Mouse (Mus musculus) fibroblast of lung, adult 2 months (primary cell): Measurements from ENCODE around the gene Brwd3.

Experiments used
- DNase-seq: peaks from one replicate; pipeline ENCODE4 v3.0.0-alpha.2; 2011; ENCODE audit warnings: low read depth

Brwd3 gene

DNA sequence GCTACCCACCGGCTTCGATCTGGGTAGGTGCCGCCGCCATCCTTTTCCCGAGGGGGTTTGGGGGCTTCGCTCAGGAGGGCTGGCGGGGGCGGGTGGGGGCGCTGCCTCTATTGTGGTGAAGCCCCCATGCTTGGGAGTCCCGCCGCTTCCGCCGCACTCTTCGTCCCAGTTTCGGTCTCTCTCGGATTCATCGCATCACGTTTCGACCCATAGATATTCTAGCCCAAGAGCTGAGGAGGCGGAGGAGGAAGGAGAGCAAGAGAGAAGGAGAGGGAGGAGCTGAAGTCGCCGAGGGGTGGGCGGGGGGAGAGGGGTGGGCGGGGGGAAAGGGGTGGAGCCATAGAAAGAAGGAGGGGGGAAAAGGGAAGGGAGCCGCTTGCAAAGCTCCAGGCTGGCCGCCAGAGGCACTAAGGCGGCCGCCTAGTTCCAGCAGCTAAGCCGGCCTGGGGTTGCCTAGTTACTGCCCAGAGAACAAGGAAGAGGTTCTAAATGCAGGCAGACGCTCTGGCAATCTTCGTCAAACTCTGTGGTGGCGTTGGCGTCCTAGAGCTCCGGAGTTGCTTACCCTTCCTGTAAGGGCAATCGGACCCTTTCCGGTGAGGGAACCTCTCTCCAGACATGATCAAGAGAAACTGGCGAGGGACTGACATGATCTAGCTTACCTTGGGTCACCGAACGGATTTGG is at the start of gene Brwd3:
Brwd3 (minus strand) TSS at position 283 of the 685 bp plus-strand sequence.
- peak; percentile 81 for DNase-seq

DNA sequence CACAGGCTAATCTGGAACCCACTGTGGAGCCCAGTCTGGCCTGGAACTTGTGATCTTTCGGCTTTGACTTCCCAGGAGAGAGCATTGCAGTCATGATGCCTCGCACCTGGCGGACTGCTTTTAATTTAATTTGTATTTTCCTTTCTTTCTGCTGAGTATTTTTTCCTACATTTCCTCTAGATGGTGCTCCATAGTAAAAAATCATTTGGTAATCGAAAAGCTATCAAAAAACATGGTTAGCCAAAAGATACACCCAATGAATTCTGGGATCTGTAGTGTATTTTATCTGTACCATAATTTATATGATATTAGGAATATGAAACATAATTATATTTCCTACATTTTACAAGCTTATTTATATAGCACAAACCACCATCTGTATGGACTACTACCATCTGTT is 28.5 kb upstream of the Brwd3 start:
- no peak for DNase-seq

DNA sequence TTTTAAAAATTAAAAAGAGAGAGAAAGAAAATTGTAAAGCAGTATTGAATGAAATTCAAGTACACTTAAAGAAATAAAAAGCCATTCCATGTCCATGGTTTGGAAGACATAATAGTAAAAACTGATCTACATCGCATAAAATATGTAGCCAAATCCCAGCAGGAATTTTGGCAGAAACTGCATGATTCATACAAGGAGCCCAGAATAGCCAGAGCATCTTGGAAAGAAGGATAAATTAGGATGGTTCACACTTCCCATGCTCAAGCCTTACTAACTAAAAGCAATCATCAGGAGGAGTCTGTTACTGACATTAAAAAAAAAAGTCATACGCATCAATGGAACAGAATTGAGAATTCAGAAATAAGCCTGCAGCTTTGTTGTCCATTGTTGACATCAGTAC is 8.5 kb upstream of the Brwd3 start:
- DNase-seq, result no peak

DNA sequence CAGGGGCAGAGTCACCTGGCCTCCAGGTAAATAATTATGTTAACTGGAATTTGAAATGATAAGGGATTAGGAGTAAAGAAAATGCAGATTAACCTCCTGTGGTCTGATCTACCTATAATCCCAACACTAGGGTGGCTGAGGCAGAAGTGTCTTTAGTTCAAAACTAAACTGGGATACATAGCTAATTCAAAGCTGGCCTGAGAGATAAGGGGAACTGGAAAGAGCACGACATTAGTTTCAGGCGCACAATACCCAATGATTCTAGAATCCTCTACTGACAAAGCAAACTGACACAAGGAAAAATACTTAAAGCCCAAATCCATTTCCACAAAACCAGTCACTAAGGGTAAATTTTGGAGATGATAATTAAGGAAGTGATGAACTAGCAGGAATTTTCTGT is 2.2 kb upstream of the Brwd3 start:
- no peak for DNase-seq

DNA sequence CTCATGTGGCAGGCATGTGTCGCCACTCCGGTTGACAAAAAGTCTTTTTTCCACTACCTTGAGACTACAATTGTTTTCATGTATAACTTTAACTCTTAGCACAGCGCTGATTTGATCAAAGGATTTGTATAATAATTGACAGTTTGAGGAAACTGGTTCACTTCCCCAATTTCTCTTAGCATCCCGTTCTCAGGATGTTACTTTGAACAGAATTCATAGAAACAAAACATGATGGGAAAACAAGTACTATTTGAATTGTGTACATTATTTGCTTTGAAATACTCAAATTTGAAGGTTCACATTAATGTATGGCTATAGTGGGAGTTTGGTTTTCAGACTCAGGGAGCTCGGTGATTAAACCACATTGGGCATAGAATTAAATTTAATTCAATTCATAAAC is 1.1 kb upstream of the Brwd3 start:
- DNase-seq, result no peak

DNA sequence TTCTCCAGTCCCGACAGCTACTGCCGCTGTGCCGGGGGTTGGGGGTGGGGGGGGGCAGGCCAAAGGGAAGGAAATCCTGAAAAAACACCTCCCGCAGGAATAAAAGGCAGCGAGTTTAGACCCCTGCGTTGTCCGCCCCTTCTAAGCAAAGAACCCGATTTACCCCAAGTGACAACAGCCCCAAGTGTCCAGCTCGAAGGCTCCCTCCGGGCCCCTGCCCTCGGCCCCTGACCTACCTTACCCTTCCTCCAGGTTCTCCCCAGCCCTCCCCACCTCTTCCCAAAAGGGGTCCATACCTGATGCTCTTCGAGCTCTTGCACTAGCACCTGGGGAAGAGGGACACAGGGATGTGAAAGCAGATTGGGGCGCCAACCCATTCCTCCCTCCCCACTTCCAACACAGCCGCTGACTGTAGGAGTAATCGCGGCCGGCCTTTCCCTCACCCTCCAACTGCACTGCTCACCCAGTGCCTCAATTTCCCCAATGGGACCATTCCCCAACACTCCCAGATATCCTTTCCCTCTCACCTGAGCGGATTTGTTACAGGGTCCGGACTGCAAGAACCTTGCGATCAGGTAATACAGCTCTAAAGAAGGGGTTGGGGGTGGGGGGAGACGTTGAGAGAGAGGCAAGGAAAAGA is 671 bp downstream of the Brwd3 start:
- DNase-seq, result no peak

DNA sequence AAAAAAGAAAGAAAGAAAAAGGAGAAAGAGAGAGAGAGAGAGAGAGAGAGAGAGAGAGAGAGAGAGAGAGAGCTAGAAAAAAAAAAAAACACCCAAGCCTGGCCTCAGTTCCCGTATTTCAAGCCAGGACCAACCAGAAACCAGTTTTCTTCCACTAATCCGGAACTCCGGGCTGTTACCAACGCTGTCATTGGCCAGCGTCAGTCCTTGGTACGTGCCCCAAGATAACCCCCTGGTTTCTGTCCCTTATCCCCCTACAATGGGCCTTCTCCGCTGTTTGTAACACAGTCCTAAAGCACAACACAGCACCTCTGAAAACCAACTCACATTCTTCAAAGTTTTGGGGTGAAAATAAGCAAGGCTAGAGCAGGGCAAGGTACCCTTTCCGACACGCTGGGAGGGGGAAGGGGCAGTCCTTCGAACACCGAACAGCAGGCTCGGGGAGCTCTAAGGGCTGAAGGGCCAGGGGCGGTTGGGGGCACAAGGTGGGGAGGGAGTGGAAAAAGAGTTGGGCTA is 1.4 kb downstream of the Brwd3 start:
- DNase-seq, result peak; percentile 71

DNA sequence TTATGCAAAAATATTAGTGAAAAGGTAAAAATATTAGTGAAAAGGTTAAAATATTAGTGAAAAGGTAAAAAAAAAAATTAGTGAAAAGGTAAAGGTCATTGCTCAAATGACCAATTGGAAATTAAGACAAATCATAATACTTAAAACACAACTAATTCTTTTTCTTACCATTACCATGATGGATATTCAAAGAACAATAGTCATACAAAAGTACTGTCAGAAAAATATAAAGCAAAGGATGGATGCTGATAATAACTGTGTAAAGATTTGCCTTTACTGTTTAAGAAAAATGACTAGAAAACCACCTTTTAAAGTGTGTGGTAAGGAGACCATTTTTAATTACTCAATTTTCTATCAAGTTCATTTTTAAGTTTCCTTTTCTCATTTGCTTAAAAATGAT is 2.9 kb downstream of the Brwd3 start:
- no peak for DNase-seq

DNA sequence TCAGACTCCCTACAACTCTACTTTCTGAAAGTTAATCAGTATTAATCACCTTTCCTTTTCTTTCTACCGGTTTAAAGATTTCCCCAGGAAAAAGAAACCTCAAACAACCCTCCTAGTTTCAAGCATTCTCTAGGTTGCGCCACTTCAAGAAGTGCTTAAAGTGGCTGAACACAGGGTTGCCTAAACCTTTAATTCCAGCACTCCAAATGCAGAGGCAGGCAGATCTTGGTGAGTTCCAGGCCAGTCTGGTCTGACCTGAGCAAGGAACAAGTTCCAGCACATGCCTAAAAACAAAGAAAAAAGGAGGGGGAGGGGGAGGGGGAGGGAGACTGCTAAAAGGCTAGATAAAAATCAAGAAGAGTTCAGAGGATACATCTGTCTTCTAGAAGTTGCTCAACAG is 6.1 kb downstream of the Brwd3 start:
- DNase-seq, result no peak

DNA sequence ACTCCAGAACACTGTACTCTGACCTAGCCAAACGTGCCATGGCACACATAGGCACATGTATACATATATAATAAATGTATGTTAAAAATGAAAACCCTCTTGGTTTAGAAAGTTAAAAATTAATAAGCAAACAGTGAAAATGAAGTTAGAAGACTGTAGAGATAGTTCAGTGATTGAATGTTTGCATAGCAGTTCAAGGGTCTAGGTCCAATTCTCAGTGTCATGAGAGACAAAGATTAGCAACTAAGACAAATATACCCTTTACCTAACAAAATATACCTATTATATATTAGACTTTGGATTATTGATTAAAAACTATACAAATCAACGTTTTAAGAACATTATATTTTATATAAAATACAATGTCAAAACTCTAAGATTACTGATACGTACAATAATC is 36.9 kb downstream of the Brwd3 start:
- DNase-seq, result no peak

DNA sequence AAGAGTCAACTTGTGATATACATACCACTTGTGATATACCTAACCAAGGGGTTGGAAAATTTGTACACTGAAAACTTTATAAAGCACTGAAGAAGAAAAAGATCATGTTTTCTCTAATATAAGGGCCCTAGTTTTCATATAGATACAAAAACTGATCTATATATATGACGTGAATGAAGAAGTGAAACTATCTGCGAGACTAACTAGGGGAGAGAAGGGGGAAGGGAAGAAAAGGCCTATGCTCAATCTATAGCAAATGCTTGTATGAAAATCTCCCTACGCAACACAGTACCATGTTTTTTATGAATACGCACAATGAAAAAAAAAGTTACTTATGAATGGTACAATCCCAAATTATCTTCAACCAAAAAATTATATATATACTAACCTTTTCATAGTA is 50.4 kb downstream of the Brwd3 start:
- DNase-seq, result no peak

DNA sequence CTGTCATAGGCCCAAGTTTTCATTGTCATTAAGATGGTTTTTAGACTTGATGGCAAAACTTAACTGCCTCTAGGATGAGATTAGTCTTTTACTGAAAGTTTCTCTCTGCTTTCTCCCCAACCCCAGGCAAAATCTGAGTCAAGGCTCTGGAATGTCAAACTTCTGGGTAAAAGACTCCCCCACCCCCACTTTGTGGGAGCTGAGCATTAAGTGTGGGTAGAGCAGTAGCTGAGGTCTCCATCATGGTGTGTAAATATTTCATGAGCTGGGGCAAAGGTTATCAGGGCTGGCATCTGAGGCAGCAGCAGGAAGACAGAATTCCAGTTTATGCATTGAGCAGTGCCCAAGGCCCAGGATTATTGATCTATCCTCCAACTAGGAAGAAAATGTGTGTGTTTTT is 102.4 kb downstream of the Brwd3 start:
- no peak for DNase-seq

DNA sequence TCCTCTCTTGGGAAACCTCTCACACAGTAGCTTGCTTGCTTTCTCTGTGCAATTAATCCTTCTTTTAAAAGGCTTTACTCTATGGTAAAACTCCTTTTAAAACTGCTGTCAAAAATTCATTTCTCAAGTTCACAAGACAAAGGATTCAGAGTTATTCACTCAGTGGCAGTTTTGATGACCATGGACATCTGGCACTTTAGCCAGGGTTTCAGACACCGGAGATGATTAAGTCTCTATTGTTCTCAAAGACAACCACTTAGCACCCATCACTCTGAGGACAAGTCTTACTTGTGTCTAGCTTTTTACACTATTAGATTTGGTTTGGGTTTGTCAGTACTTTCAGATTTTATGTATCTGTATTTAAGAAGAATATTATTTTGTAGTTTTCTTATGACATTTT is 104.6 kb downstream of the Brwd3 start:
- DNase-seq, result no peak

DNA sequence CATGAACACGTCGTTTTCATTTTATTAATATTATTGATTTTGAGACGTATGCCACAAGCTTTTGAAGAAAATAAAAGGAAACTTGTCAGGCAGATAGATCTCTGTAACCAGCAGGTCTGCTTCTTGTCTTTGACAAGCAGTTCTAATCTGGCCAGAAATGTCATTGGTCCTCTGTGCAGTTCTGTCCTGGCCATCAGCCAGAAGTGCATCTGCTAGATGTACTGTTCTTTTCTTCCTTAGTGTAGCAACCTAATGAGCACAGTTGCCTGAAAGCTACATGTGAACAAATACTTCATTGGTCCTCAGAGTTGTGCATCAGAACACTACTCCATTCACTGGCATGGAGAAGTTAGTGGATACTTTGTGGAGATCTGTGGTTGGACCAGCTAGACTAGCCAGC is 105.1 kb downstream of the Brwd3 start:
- no peak for DNase-seq

DNA sequence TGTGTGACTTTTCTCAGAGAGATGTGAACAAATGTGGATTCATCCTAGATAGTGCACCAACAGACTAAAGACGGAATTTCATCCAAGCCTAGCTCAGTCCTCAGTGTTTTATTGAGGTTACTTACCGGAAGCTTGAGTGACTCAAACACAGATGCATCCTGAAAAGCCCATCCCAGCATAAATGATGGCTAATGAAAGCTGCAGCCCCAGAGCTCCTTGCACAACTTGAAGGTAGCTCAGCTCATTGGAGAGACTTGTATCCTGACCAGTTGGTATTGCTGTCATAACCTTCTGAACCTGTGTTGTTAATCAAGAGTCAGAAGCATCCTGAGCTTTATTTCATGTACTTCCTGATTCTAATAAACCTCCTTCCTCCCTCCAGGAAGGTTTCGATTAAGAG is 105.8 kb downstream of the Brwd3 start:
- no peak for DNase-seq

DNA sequence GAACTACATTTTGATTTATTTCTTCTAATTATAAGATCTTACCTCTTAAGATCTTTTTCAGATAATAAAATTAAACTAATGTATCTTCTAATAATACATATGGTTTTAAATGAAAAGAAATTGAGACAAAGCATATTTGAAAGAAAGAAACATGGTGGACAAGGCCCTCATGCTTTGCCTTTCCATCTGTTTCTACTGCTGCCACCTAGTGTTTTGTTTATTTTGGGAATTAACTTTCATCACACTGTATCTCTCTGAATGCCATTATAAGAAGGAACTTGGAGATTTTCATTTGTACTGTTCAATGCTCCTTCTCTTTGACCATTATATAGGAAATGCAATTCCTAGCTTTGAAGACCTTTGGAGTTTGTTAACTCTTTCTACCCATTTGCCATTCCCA is 109.9 kb downstream of the Brwd3 start:
- no peak for DNase-seq

DNA sequence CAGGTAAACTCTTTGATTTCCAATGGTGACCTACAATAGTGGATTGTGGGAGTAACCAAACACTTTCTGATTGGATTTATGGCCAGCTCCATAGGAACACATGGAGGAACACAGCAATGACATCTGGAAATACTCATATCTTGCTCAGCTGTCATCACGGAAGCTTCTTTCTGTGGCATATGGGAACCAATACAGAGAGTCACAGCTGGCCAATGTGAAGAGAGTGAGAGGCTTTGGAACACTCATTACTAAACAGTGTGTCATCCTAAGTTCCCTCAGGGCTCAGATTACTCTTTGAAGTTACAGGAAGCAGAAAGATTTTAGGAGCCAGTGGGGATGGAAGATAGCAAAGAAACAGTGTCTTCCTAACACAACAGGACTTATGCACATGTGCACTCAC is 111.7 kb downstream of the Brwd3 start:
- DNase-seq, result no peak

DNA sequence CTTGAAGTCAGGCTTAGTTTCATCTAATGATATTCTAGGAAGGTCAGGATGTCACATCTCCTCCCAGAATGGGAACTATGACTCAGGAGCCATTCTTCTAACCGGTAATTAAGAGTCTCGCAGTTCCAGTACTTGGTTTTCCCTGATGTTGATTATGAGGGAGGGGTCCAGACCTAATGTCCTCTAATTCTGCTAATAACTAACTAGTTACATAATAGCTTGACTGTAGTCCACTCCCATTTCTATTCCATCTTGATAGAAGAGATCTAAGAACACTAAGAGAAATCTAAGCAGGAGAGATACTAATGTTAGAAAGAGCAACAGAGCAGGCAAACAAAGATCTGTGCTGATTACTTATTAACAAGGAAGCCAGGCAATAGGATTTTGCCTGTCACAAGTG is 129.9 kb downstream of the Brwd3 start:
- no peak for DNase-seq
